Mouse (Mus musculus) layer of hippocampus, adult 9-10 months (tissue): Measurements from ENCODE around the gene Olfr128.
"Not testable (repeated sequence)": the region's sequence is repeated elsewhere in the genome, so short reads cannot be mapped to it uniquely, and the experiment has no call there.

Source experiments
- DNase-seq: peaks from one replicate; pipeline ENCODE4 v3.0.0; 2022; ENCODE audit warnings: low spot score

Gene Olfr128

GRCm38 (mm10) chr17:37920248-37920647 is at the start of gene Olfr128:
Gene Olfr128, plus strand, starts transcription at chr17:37920548.
- no peak for DNase-seq

GRCm38 (mm10) chr17:37873830-37874229 is 46.5 kb upstream of the Olfr128 start:
- DNase-seq = no peak

GRCm38 (mm10) chr17:37900137-37900536 is 20.2 kb upstream of the Olfr128 start, which contains the start of gene Olfr127:
Gene Olfr127, plus strand, starts transcription at chr17:37900437.
- DNase-seq = no peak

- DNase-seq = not testable (repeated sequence)
Observed at GRCm38 (mm10) chr17:37906821-37907220, 13.5 kb upstream of the Olfr128 start.

- DNase-seq = no peak
Observed at GRCm38 (mm10) chr17:37952979-37953378, 32.6 kb downstream of the Olfr128 start, which contains the start of gene Olfr761. Gene Olfr761, minus strand, starts transcription at chr17:37953079.

- no peak for DNase-seq
Observed at GRCm38 (mm10) chr17:37973591-37973990, 53.2 kb downstream of the Olfr128 start.
